Mouse (Mus musculus) activated CD4-positive, CD25-positive, alpha-beta regulatory T cell, adult 4 months (primary cell): ENCODE measurements around the gene Manf. TPM values are rescaled to one million over a fixed set of nuclear protein-coding genes. Genes with fewer than 3 reads are reported as not detected.

Experiments used
- ATAC-seq: one replicate; pipeline ENCODE4 v1.8.0; 2017
- polyA plus RNA-seq, 2 experiments: library from polyadenylated mRNA; unstranded; fragments of 100-300 nt; shearing (Covaris generic); gene quantifications; one replicate each; pipeline ENCODE4 v1.2.1; 2017

The Manf gene
- 100 to 1,000 TPM; 150 to 198 TPM for polyA plus RNA-seq

- ATAC-seq: peak; percentile 90
Measured at GRCm38 (mm10) chr9:106891829-106892551, at the start of gene Manf. Gene Manf (minus strand): TSS chr9:106891979.

GRCm38 (mm10) chr9:106934998-106935397 lies 43.2 kb upstream of the Manf start:
- ATAC-seq: no peak

- ATAC-seq: no peak
Measured at GRCm38 (mm10) chr9:106914878-106915277, 23.1 kb upstream of the Manf start.

- ATAC-seq: no peak
Measured at GRCm38 (mm10) chr9:106913759-106914158, 22.0 kb upstream of the Manf start.

- no peak for ATAC-seq
Measured at GRCm38 (mm10) chr9:106911624-106912023, 19.8 kb upstream of the Manf start.

- ATAC-seq: no peak
Measured at GRCm38 (mm10) chr9:106908715-106909114, 16.9 kb upstream of the Manf start.

GRCm38 (mm10) chr9:106908174-106908573 lies 16.4 kb upstream of the Manf start:
- ATAC-seq: no peak

GRCm38 (mm10) chr9:106906597-106906996 lies 14.8 kb upstream of the Manf start:
- no peak for ATAC-seq

- no peak for ATAC-seq
Measured at GRCm38 (mm10) chr9:106903791-106904134, 12.0 kb upstream of the Manf start.

- no peak for ATAC-seq
Measured at GRCm38 (mm10) chr9:106903099-106903790, 11.5 kb upstream of the Manf start.

- ATAC-seq: no peak
Measured at GRCm38 (mm10) chr9:106901596-106901995, 9.8 kb upstream of the Manf start.

GRCm38 (mm10) chr9:106898901-106899300 lies 7.1 kb upstream of the Manf start:
- no peak for ATAC-seq

GRCm38 (mm10) chr9:106893327-106893726 lies 1.5 kb upstream of the Manf start:
- ATAC-seq: no peak

GRCm38 (mm10) chr9:106892552-106892875 lies 735 bp upstream of the Manf start:
- no peak for ATAC-seq

GRCm38 (mm10) chr9:106891341-106891741 lies 438 bp downstream of the Manf start:
- ATAC-seq: no peak

- ATAC-seq: no peak
Measured at GRCm38 (mm10) chr9:106890496-106891240, 1.1 kb downstream of the Manf start.

- no peak for ATAC-seq
Measured at GRCm38 (mm10) chr9:106889321-106889720, 2.5 kb downstream of the Manf start.

- ATAC-seq: no peak
Measured at GRCm38 (mm10) chr9:106888346-106888745, 3.4 kb downstream of the Manf start.

GRCm38 (mm10) chr9:106886828-106887702 lies 4.7 kb downstream of the Manf start, which contains the start of gene Rbm15b:
Gene Rbm15b (minus strand): TSS chr9:106887428.
- peak; percentile 62 for ATAC-seq

GRCm38 (mm10) chr9:106885901-106886731 lies 5.7 kb downstream of the Manf start:
- ATAC-seq: peak; percentile 25
